Mouse (Mus musculus): ENCODE results near the gene 2310034G01Rik. TPM values are rescaled to one million over a fixed set of nuclear protein-coding genes. Genes with fewer than 3 reads are reported as not detected.

Gene 2310034G01Rik
- 2.1 and 3.0 TPM in 2 replicates for polyA plus RNA-seq (2015; fragmentation: Nextera tagmentation; extraction: Ambion mirVana)

- Histone ChIP-seq H3K36me3 (ENCODE audit: control insufficient read depth, insufficient read depth) (no peaks in the 10 kb centered on the region), H3K4me3 (replicated peaks; ENCODE audit: low read length) (peak within 1 kb of the TSS; percentile 81), H3K27ac (ENCODE audit: low read length) (peak within 1 kb of the TSS; percentile 86), H3K9me3 (ENCODE audit: control insufficient read depth, low read length) (no peaks in the 10 kb centered on the region), H3K9ac (replicated peaks; ENCODE audit: low read depth, low read length) (peak within 1 kb of the TSS; percentile 92), H3K4me1 (replicated peaks; ENCODE audit: control insufficient read depth, insufficient read depth, low read length) (peaks cover 16% of the 10 kb centered on the region), H3K4me2 (ENCODE audit: low read length) (peak within 1 kb of the TSS; percentile 93), H3K27me3 (replicated peaks; ENCODE audit: control insufficient read depth, insufficient read depth, low read length) (no peaks in the 10 kb centered on the region)
- 43% methylated on average over 10 of the region's 10 CpGs for WGBS
- ATAC-seq, result no peak
These were observed at the start of gene 2310034G01Rik for GRCm38 (mm10) chr19:46350168-46350932. TSS of gene 2310034G01Rik (minus strand) at chr19:46350302.

GRCm38 (mm10) chr19:46399886-46400285, 49.8 kb upstream of the 2310034G01Rik start:
- Histone ChIP-seq H3K27me3 (replicated peaks; ENCODE audit: control insufficient read depth, insufficient read depth, low read length) (no peaks in the 10 kb centered on the region), H3K4me1 (replicated peaks; ENCODE audit: control insufficient read depth, insufficient read depth, low read length) (peaks cover 22% of the 10 kb centered on the region), H3K4me2 (ENCODE audit: low read length) (no peak overlapping the region), H3K4me3 (replicated peaks; ENCODE audit: low read length) (no peak overlapping the region), H3K27ac (ENCODE audit: low read length) (no peak overlapping the region), H3K36me3 (ENCODE audit: control insufficient read depth, insufficient read depth) (peaks cover 4% of the 10 kb centered on the region), H3K9ac (replicated peaks; ENCODE audit: low read depth, low read length) (no peak overlapping the region), H3K9me3 (ENCODE audit: control insufficient read depth, low read length) (no peaks in the 10 kb centered on the region)
- WGBS, result 75% methylated on average over 7 of the region's 7 CpGs
- ATAC-seq, result no peak

GRCm38 (mm10) chr19:46399372-46399771, 49.3 kb upstream of the 2310034G01Rik start:
- Histone ChIP-seq H3K9me3 (ENCODE audit: control insufficient read depth, low read length) (no peaks in the 10 kb centered on the region), H3K27me3 (replicated peaks; ENCODE audit: control insufficient read depth, insufficient read depth, low read length) (no peaks in the 10 kb centered on the region), H3K4me3 (replicated peaks; ENCODE audit: low read length) (no peak overlapping the region), H3K4me2 (ENCODE audit: low read length) (no peak overlapping the region), H3K36me3 (ENCODE audit: control insufficient read depth, insufficient read depth) (peaks cover 4% of the 10 kb centered on the region), H3K4me1 (replicated peaks; ENCODE audit: control insufficient read depth, insufficient read depth, low read length) (peaks cover 24% of the 10 kb centered on the region), H3K27ac (ENCODE audit: low read length) (no peak overlapping the region), H3K9ac (replicated peaks; ENCODE audit: low read depth, low read length) (no peak overlapping the region)
- no peak for ATAC-seq
- WGBS, result 86% methylated on average over 6 of the region's 6 CpGs

- 36% methylated on average over 3 of the region's 3 CpGs for WGBS
- H3K4me1 ChIP-seq (replicated peaks; ENCODE audit: control insufficient read depth, insufficient read depth, low read length), result peaks cover 34% of the 10 kb centered on the region
- peak overlapping the region; percentile 79 for H3K4me2 ChIP-seq (ENCODE audit: low read length)
- H3K27me3 ChIP-seq (replicated peaks; ENCODE audit: control insufficient read depth, insufficient read depth, low read length), result no peaks in the 10 kb centered on the region
- ATAC-seq, result no peak
- H3K4me3 ChIP-seq (replicated peaks; ENCODE audit: low read length), result peak overlapping the region; percentile 84
- no peaks in the 10 kb centered on the region for H3K36me3 ChIP-seq (ENCODE audit: control insufficient read depth, insufficient read depth)
- H3K27ac ChIP-seq (ENCODE audit: low read length), result no peak overlapping the region
- H3K9me3 ChIP-seq (ENCODE audit: control insufficient read depth, low read length), result no peaks in the 10 kb centered on the region
- H3K9ac ChIP-seq (replicated peaks; ENCODE audit: low read depth, low read length), result no peak overlapping the region; the same call in 1 of the 2 replicates
These were observed 48.3 kb upstream of the 2310034G01Rik start for GRCm38 (mm10) chr19:46398401-46398800.

DNA sequence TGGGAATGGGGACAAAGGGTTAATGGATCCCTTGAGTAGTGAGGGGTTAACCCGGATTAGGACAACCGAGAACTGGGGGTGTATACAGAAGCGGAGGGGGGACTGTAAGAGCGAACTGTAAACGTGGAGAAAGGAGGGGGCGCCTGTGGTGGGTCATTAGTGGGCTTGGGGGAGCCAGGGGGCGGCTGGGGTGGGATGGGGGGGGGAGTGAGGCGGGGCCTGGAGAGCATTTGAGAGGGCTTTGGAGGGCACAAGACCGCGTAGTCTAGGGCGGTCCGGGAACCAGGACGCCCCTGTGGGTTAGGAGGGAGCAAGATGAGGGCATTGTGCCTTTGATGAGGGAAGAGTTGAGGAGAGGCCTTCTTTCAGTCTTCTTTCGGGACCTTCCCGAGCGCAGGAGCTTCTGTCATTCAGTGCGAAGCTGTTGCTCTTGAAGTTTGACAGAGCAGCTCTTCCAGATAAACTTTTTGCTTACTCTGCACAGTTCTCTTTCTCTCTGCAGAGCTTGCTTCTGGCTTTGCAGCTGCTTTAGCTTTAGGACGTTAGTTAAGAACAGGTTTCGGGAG, 47.4 kb upstream of the 2310034G01Rik start:
- ATAC-seq, result no peak
- under 1% methylated on average over 16 of the region's 19 CpGs for WGBS
- H3K9me3 ChIP-seq (ENCODE audit: control insufficient read depth, low read length), result no peaks in the 10 kb centered on the region
- no peaks in the 10 kb centered on the region for H3K27me3 ChIP-seq (replicated peaks; ENCODE audit: control insufficient read depth, insufficient read depth, low read length)
- H3K9ac ChIP-seq (replicated peaks; ENCODE audit: low read depth, low read length), result peak overlapping the region; percentile 80
- no peaks in the 10 kb centered on the region for H3K36me3 ChIP-seq (ENCODE audit: control insufficient read depth, insufficient read depth)
- H3K4me2 ChIP-seq (ENCODE audit: low read length), result peak overlapping the region; percentile 79
- peak overlapping the region; percentile 84 for H3K4me3 ChIP-seq (replicated peaks; ENCODE audit: low read length)
- H3K4me1 ChIP-seq (replicated peaks; ENCODE audit: control insufficient read depth, insufficient read depth, low read length), result peaks cover 36% of the 10 kb centered on the region
- H3K27ac ChIP-seq (ENCODE audit: low read length), result peak overlapping the region; percentile 81

DNA sequence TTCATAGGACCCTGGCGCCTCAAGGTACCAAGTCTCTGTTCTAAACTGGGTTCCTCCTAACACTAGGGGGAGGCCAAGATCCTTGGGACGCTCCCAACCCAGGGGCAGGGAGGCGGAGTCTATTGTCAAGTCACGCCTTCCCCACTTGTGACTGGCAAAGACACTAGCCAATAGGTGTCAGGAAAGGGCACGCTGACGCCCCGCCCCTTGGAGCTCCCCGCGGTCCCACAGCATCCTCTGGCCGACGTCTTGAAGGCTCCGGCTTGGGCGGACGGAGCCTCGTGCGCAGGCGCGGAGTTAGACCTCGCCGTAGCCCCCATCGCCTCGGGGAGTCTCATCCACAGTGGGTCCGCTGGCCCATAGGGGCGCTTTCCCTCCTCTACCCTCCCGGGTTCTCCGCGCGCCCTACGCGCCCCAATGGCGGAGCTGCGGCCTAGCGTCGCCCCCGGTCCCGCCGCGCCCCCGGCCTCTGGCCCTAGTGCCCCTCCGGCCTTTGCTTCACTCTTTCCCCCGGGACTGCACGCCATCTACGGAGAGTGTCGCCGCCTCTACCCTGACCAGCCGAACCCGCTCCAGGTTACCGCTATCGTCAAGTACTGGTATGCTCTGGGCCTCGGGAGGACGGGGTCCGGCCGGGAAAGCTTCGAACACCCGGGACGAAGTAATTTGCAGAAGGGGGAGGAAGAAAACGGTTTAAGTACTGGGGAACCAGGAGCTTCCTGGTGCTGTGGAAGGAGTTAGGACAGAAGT, 46.8 kb upstream of the 2310034G01Rik start, which contains the start of gene Sufu:
Gene Sufu (plus strand): TSS at position 211 of the 750 bp plus-strand sequence.
- Histone ChIP-seq H3K4me3 (replicated peaks; ENCODE audit: low read length) (peak within 1 kb of the TSS; percentile 84), H3K4me2 (ENCODE audit: low read length) (peak within 1 kb of the TSS; percentile 79), H3K27ac (ENCODE audit: low read length) (peak within 1 kb of the TSS; percentile 81), H3K9ac (replicated peaks; ENCODE audit: low read depth, low read length) (peak within 1 kb of the TSS; percentile 81), H3K9me3 (ENCODE audit: control insufficient read depth, low read length) (no peaks in the 10 kb centered on the region), H3K36me3 (ENCODE audit: control insufficient read depth, insufficient read depth) (no peaks in the 10 kb centered on the region), H3K27me3 (replicated peaks; ENCODE audit: control insufficient read depth, insufficient read depth, low read length) (no peaks in the 10 kb centered on the region), H3K4me1 (replicated peaks; ENCODE audit: control insufficient read depth, insufficient read depth, low read length) (peaks cover 36% of the 10 kb centered on the region)
- ATAC-seq, result peak; percentile 78
- WGBS, result under 1% methylated on average over 42 of the region's 57 CpGs

GRCm38 (mm10) chr19:46396109-46396508, 46.0 kb upstream of the 2310034G01Rik start:
- peak overlapping the region; percentile 81; the same call in 1 of the 2 replicates for H3K9ac ChIP-seq (replicated peaks; ENCODE audit: low read depth, low read length)
- no peaks in the 10 kb centered on the region for H3K9me3 ChIP-seq (ENCODE audit: control insufficient read depth, low read length)
- no peak for ATAC-seq
- no peaks in the 10 kb centered on the region for H3K27me3 ChIP-seq (replicated peaks; ENCODE audit: control insufficient read depth, insufficient read depth, low read length)
- no peaks in the 10 kb centered on the region for H3K36me3 ChIP-seq (ENCODE audit: control insufficient read depth, insufficient read depth)
- peak overlapping the region; percentile 61 for H3K4me3 ChIP-seq (replicated peaks; ENCODE audit: low read length)
- H3K4me2 ChIP-seq (ENCODE audit: low read length), result peak overlapping the region; percentile 63
- WGBS, result 11% methylated on average over 8 of the region's 8 CpGs
- H3K4me1 ChIP-seq (replicated peaks; ENCODE audit: control insufficient read depth, insufficient read depth, low read length), result peaks cover 36% of the 10 kb centered on the region
- H3K27ac ChIP-seq (ENCODE audit: low read length), result peak overlapping the region; percentile 16; the same call in 1 of the 2 replicates

GRCm38 (mm10) chr19:46395109-46396009, 45.3 kb upstream of the 2310034G01Rik start, which contains the start of gene Actr1a:
TSS of gene Actr1a (minus strand) at chr19:46395748.
- Histone ChIP-seq H3K9ac (replicated peaks; ENCODE audit: low read depth, low read length) (peak within 1 kb of the TSS; percentile 81), H3K4me2 (ENCODE audit: low read length) (peak within 1 kb of the TSS; percentile 92), H3K27me3 (replicated peaks; ENCODE audit: control insufficient read depth, insufficient read depth, low read length) (no peaks in the 10 kb centered on the region), H3K27ac (ENCODE audit: low read length) (peak within 1 kb of the TSS; percentile 77), H3K36me3 (ENCODE audit: control insufficient read depth, insufficient read depth) (no peaks in the 10 kb centered on the region), H3K4me3 (replicated peaks; ENCODE audit: low read length) (peak within 1 kb of the TSS; percentile 61), H3K9me3 (ENCODE audit: control insufficient read depth, low read length) (no peaks in the 10 kb centered on the region), H3K4me1 (replicated peaks; ENCODE audit: control insufficient read depth, insufficient read depth, low read length) (peaks cover 36% of the 10 kb centered on the region)
- under 1% methylated on average over 51 of the region's 51 CpGs for WGBS
- ATAC-seq, result peak; percentile 97

Data from forebrain, embryonic 16.5 days (tissue).